Mouse (Mus musculus) limb, embryonic 11.5 days (tissue): ENCODE measurements around the gene Rassf2. TPM values are rescaled to one million over a fixed set of nuclear protein-coding genes. Genes with fewer than 3 reads are reported as not detected.

Source experiments
- ATAC-seq: fragments of 200-750 bp; cut with Nextera tagmentation; 2 replicates; pipeline ENCODE4 v1.8.0; 2017; ENCODE audit warnings: low read depth; ENCODE audit not compliant: insufficient number of reproducible peaks, low FRiP score, low TSS enrichment
- DNase-seq: peaks from one replicate; pipeline ENCODE4 v3.0.0-alpha.2; 2015; ENCODE audit warnings: low spot score
- H3K27ac ChIP-seq: fragments of 300-500 bp; sonication (generic); replicated peaks from 2 replicates; pipeline ENCODE4 v1.5.1; 2014; ENCODE audit warnings: low read depth, mild to moderate bottlenecking, low read length
- H3K27me3 ChIP-seq: fragments of 300-500 bp; sonication (generic); 2 replicates; pipeline ENCODE4 v1.6.1; 2014; ENCODE audit warnings: mild to moderate bottlenecking, low read length, mixed read lengths; ENCODE audit not compliant: control insufficient read depth, insufficient read depth
- H3K36me3 ChIP-seq: fragments of 300-500 bp; sonication (generic); 2 replicates; pipeline ENCODE4 v1.6.1; 2014; ENCODE audit warnings: mild to moderate bottlenecking, low read length, moderate library complexity, mixed read lengths; ENCODE audit not compliant: control insufficient read depth, insufficient read depth
- H3K4me1 ChIP-seq: fragments of 300-500 bp; sonication (generic); 2 replicates; pipeline ENCODE4 v1.6.1; 2014; ENCODE audit warnings: low read length, mixed read lengths; ENCODE audit not compliant: control insufficient read depth, insufficient read depth
- H3K4me2 ChIP-seq: fragments of 300-500 bp; sonication (generic); 2 replicates; pipeline ENCODE4 v1.6.1; 2014; ENCODE audit warnings: low read depth, mild to moderate bottlenecking, moderate library complexity; ENCODE audit not compliant: severe bottlenecking
- H3K4me3 ChIP-seq: fragments of 300-500 bp; sonication (generic); 2 replicates; pipeline ENCODE4 v1.5.1; 2014; ENCODE audit warnings: low read depth, low read length
- H3K9ac ChIP-seq: fragments of 300-500 bp; sonication (generic); 2 replicates; pipeline ENCODE4 v1.6.1; 2014; ENCODE audit warnings: mild to moderate bottlenecking, low read length
- H3K9me3 ChIP-seq: fragments of 300-500 bp; sonication (generic); 2 replicates; pipeline ENCODE4 v1.6.1; 2016; ENCODE audit warnings: low read length; ENCODE audit not compliant: control insufficient read depth
- WGBS: fragments of 180-500 bp; shearing (Covaris S2); extraction: QIAGEN DNeasy Blood & Tissue Kit; methylation state at CpG from one replicate; pipeline ENCODE4 v1.1.7; 2014; 5-methylcytosine and 5-hydroxymethylcytosine counted together
- polyA plus RNA-seq: library from polyadenylated mRNA; unstranded; fragments of >200 nt; fragmentation: Nextera tagmentation; extraction: Ambion mirVana; gene quantifications from 2 replicates; pipeline ENCODE4 v1.2.1, GENCODE M21; 2014

Gene Rassf2
- polyA plus RNA-seq, 1 experiment from 2014 or later, result 6.9 TPM

- Histone ChIP-seq H3K9me3 (no peaks in the 10 kb centered on the region), H3K4me1 (no peaks in the 10 kb centered on the region), H3K27me3 (no peaks in the 10 kb centered on the region), H3K36me3 (no peaks in the 10 kb centered on the region), H3K4me3 (no peak overlapping the region), H3K4me2 (no peak overlapping the region), H3K9ac (no peak overlapping the region), H3K27ac (no peak overlapping the region)
- ATAC-seq (no peak), DNase-seq (no peak)
- WGBS, result 78% methylated on average over 3 of the region's 3 CpGs
Measured at GRCm38 (mm10) chr2:131976663-131977062, 53.4 kb downstream of the Rassf2 start.

GRCm38 (mm10) chr2:131971098-131971497 lies 59.0 kb downstream of the Rassf2 start:
- no peaks in the 10 kb centered on the region for H3K36me3 ChIP-seq
- H3K4me2 ChIP-seq, result no peak overlapping the region
- no peaks in the 10 kb centered on the region for H3K9me3 ChIP-seq
- no peak overlapping the region for H3K27ac ChIP-seq
- DNase-seq (no peak), ATAC-seq (no peak)
- no peaks in the 10 kb centered on the region for H3K4me1 ChIP-seq
- no peak overlapping the region for H3K4me3 ChIP-seq
- H3K27me3 ChIP-seq, result no peaks in the 10 kb centered on the region
- H3K9ac ChIP-seq, result no peak overlapping the region
- 80% methylated on average over 4 of the region's 4 CpGs for WGBS

- ATAC-seq (no peak), DNase-seq (no peak)
- Histone ChIP-seq H3K27me3 (no peaks in the 10 kb centered on the region), H3K4me3 (no peak overlapping the region), H3K9ac (no peak overlapping the region), H3K4me1 (no peaks in the 10 kb centered on the region), H3K4me2 (no peak overlapping the region), H3K36me3 (no peaks in the 10 kb centered on the region), H3K27ac (no peak overlapping the region), H3K9me3 (no peaks in the 10 kb centered on the region)
- WGBS, result 93% methylated on average over 2 of the region's 2 CpGs
Measured at GRCm38 (mm10) chr2:131970597-131970996, 59.5 kb downstream of the Rassf2 start.

GRCm38 (mm10) chr2:131961671-131962070 lies 68.4 kb downstream of the Rassf2 start:
- Histone ChIP-seq H3K36me3 (no peaks in the 10 kb centered on the region), H3K27me3 (no peaks in the 10 kb centered on the region), H3K9ac (no peak overlapping the region), H3K4me2 (no peak overlapping the region), H3K27ac (no peak overlapping the region), H3K4me1 (no peaks in the 10 kb centered on the region), H3K9me3 (no peaks in the 10 kb centered on the region), H3K4me3 (no peak overlapping the region)
- WGBS, result 77% methylated on average over 2 of the region's 2 CpGs
- no peak for DNase-seq
- ATAC-seq, result no peak

- Histone ChIP-seq H3K9ac (no peak overlapping the region), H3K27me3 (peaks cover 14% of the 10 kb centered on the region), H3K4me3 (no peak overlapping the region), H3K4me2 (no peak overlapping the region), H3K27ac (no peak overlapping the region), H3K9me3 (no peaks in the 10 kb centered on the region), H3K36me3 (no peaks in the 10 kb centered on the region), H3K4me1 (peaks cover 10% of the 10 kb centered on the region)
- DNase-seq, result peak; percentile 52
- no peak for ATAC-seq
- WGBS, result 57% methylated on average over 9 of the region's 9 CpGs
Measured at GRCm38 (mm10) chr2:131957731-131958222, 72.3 kb downstream of the Rassf2 start.

GRCm38 (mm10) chr2:131956336-131957256 lies 73.5 kb downstream of the Rassf2 start:
- no peak overlapping the region for H3K4me2 ChIP-seq
- WGBS, result 78% methylated on average over 7 of the region's 7 CpGs
- no peak for DNase-seq
- no peak for ATAC-seq
- no peak overlapping the region for H3K9ac ChIP-seq
- no peaks in the 10 kb centered on the region for H3K9me3 ChIP-seq
- no peaks in the 10 kb centered on the region for H3K36me3 ChIP-seq
- H3K4me1 ChIP-seq, result peaks cover 10% of the 10 kb centered on the region
- no peak overlapping the region for H3K27ac ChIP-seq
- H3K4me3 ChIP-seq, result no peak overlapping the region
- H3K27me3 ChIP-seq, result peaks cover 17% of the 10 kb centered on the region

GRCm38 (mm10) chr2:131955264-131955663 lies 74.8 kb downstream of the Rassf2 start:
- DNase-seq, result peak; percentile 32
- Histone ChIP-seq H3K4me2 (peak overlapping the region; percentile 41), H3K4me3 (peak overlapping the region; percentile 12; the same call in 1 of the 2 replicates), H3K36me3 (no peaks in the 10 kb centered on the region), H3K27ac (no peak overlapping the region), H3K9ac (no peak overlapping the region), H3K4me1 (peaks cover 10% of the 10 kb centered on the region), H3K9me3 (no peaks in the 10 kb centered on the region), H3K27me3 (peaks cover 17% of the 10 kb centered on the region)
- no peak for ATAC-seq
- WGBS, result 4% methylated on average over 17 of the region's 17 CpGs

- no peak for ATAC-seq
- H3K36me3 ChIP-seq, result no peaks in the 10 kb centered on the region
- 62% methylated on average over 9 of the region's 9 CpGs for WGBS
- no peaks in the 10 kb centered on the region for H3K9me3 ChIP-seq
- no peak overlapping the region for H3K27ac ChIP-seq
- H3K4me2 ChIP-seq, result peak overlapping the region; percentile 41; the same call in 1 of the 2 replicates
- no peak for DNase-seq
- no peak overlapping the region for H3K9ac ChIP-seq
- peaks cover 10% of the 10 kb centered on the region for H3K4me1 ChIP-seq
- no peak overlapping the region; the same call in 1 of the 2 replicates for H3K4me3 ChIP-seq
- peaks cover 17% of the 10 kb centered on the region for H3K27me3 ChIP-seq
Measured at GRCm38 (mm10) chr2:131954835-131955234, 75.2 kb downstream of the Rassf2 start.
